17 mouse cellular contexts compared by ENCODE assay signal in genomic region chr5:52799274-52799985, GRCm38 (mm10).
"Had no signal": no experiment of that assay in that cellular context is flagged by ENCODE, and none has a peak within 500 bp of the region (broad histone marks: within the 10 kb centered on the region; RNA-seq: fewer than 3 reads in every experiment).

No protein-coding gene starts in this region.

- H3K4me3 ChIP-seq: layer of hippocampus, adult 2 months; limb, embryonic 10.5 days; limb, embryonic 13.5 days; liver, embryonic 12.5 days; liver, embryonic 15.5 days; lung, embryonic 15.5 days; midbrain, embryonic 12.5 days had no signal

- H3K27ac ChIP-seq: kidney, postnatal 0 days; layer of hippocampus, adult 2 months; limb, embryonic 10.5 days; limb, embryonic 13.5 days; liver, embryonic 12.5 days; liver, embryonic 15.5 days; lung, embryonic 15.5 days; midbrain, embryonic 12.5 days had no signal

- H3K9ac ChIP-seq: limb, embryonic 13.5 days; liver, embryonic 12.5 days; liver, embryonic 15.5 days; lung, embryonic 15.5 days; midbrain, embryonic 12.5 days had no signal

- H3K9me3 ChIP-seq: limb, embryonic 10.5 days; limb, embryonic 13.5 days; liver, embryonic 12.5 days; liver, embryonic 15.5 days; lung, embryonic 15.5 days; midbrain, embryonic 12.5 days had no signal

- H3K4me1 ChIP-seq: limb, embryonic 10.5 days; limb, embryonic 13.5 days; liver, embryonic 15.5 days; lung, embryonic 15.5 days; midbrain, embryonic 12.5 days had no signal

- ATAC-seq: liver, embryonic 12.5 days; midbrain, embryonic 16.5 days had no signal

- H3K4me2 ChIP-seq: limb, embryonic 13.5 days; liver, embryonic 12.5 days; liver, embryonic 15.5 days; lung, embryonic 15.5 days; midbrain, embryonic 12.5 days had no signal

- H3K27me3 ChIP-seq: limb, embryonic 13.5 days; liver, embryonic 12.5 days; liver, embryonic 15.5 days; lung, embryonic 15.5 days; midbrain, embryonic 12.5 days had no signal

- DNase-seq: kidney, postnatal 25 days; layer of hippocampus, adult 9-11 months; liver; lung, adult 18-20 months; lung, postnatal 10 days; lung, postnatal 36 days; thymus, adult 18-20 months; thymus, postnatal 36 days had no signal
